Mouse (Mus musculus): ENCODE results near the gene Ak3. TPM values are rescaled to one million over a fixed set of nuclear protein-coding genes. Genes with fewer than 3 reads are reported as not detected.

Gene Ak3
- polyA plus RNA-seq (2017; shearing (Covaris generic)) = 10 to 100 TPM; 36.1 to 45.5 TPM

GRCm38 (mm10) chr19:29047334-29048170 is at the start of gene Ak3:
Ak3 (minus strand) TSS chr19:29047961.

GRCm38 (mm10) chr19:28990194-28990589 is 57.6 kb downstream of the Ak3 start, which contains the start of gene Cdc37l1:
Cdc37l1 (plus strand) TSS chr19:28990352.

Other genes starting within 250 kb of the Ak3 start
- gene Slc1a1, start 212.9 kb downstream of the Ak3 start, polyA plus RNA-seq (2017; shearing (Covaris generic)) = 1 to 10 TPM in 1 of 2 experiments, under 1 TPM in 1; 0.58 to 2.2 TPM
- gene Plpp6, start 84.0 kb downstream of the Ak3 start, polyA plus RNA-seq (2017; shearing (Covaris generic)) = 10 to 100 TPM; 17.5 to 35.4 TPM
- gene 4430402I18Rik, start 80.2 kb downstream of the Ak3 start, polyA plus RNA-seq (2017; shearing (Covaris generic)) = under 1 TPM; 0.54 to 0.77 TPM
- 10 to 100 TPM; 42.8 to 51.1 TPM for gene Cdc37l1, start 57.6 kb downstream of the Ak3 start, polyA plus RNA-seq (2017; shearing (Covaris generic))
- gene Rcl1, start 53.4 kb upstream of the Ak3 start, polyA plus RNA-seq (2017; shearing (Covaris generic)) = 10 to 100 TPM; 48.7 to 53.4 TPM
- 10 to 100 TPM; 92.2 to 97.1 TPM for gene Jak2, start 203.9 kb upstream of the Ak3 start, polyA plus RNA-seq (2017; shearing (Covaris generic))

All from inflammation-experienced regulatory T-cells (primary cell).